Mouse (Mus musculus) intestine, embryonic 16.5 days (tissue): ENCODE measurements around the gene Notch1. TPM values are rescaled to one million over a fixed set of nuclear protein-coding genes. Genes with fewer than 3 reads are reported as not detected.
A peak's percentile ranks its signal among the peaks of the same experiment; 100 is the strongest.

ENCODE experiments used
- ATAC-seq: fragments of 200-750 bp; cut with Nextera tagmentation; 2 replicates; pipeline ENCODE4 v1.8.0; 2017; ENCODE audit warnings: moderate TSS enrichment, moderate library complexity
- H3K27ac ChIP-seq: fragments of 300-500 bp; sonication (generic); 2 replicates; pipeline ENCODE4 v1.5.1; 2014; ENCODE audit warnings: mild to moderate bottlenecking, low read length
- H3K27me3 ChIP-seq: fragments of 300-500 bp; sonication (generic); replicated peaks from 2 replicates; pipeline ENCODE4 v1.6.1; 2014; ENCODE audit warnings: low read length, control low read depth, mixed read lengths; ENCODE audit not compliant: control insufficient read depth, insufficient read depth
- H3K36me3 ChIP-seq: fragments of 300-500 bp; sonication (generic); 2 replicates; pipeline ENCODE4 v1.6.1; 2014; ENCODE audit warnings: low read length, control low read depth; ENCODE audit not compliant: control insufficient read depth, insufficient read depth
- H3K4me1 ChIP-seq: fragments of 300-500 bp; sonication (generic); 2 replicates; pipeline ENCODE4 v1.6.1; 2014; ENCODE audit warnings: low read length, control low read depth, mixed read lengths; ENCODE audit not compliant: control insufficient read depth, insufficient read depth
- H3K4me2 ChIP-seq: fragments of 300-500 bp; sonication (generic); 2 replicates; pipeline ENCODE4 v1.6.1; 2014; ENCODE audit warnings: low read depth, low read length, control low read depth
- H3K4me3 ChIP-seq: fragments of 300-500 bp; sonication (generic); 2 replicates; pipeline ENCODE4 v1.5.1; 2014; ENCODE audit warnings: mild to moderate bottlenecking, low read length
- H3K9ac ChIP-seq: fragments of 300-500 bp; sonication (generic); 2 replicates; pipeline ENCODE4 v1.6.1; 2014; ENCODE audit warnings: low read depth, low read length
- H3K9me3 ChIP-seq: fragments of 300-500 bp; sonication (generic); 2 replicates; pipeline ENCODE4 v1.6.1; 2016; ENCODE audit warnings: low read length, control low read depth; ENCODE audit not compliant: control insufficient read depth
- WGBS: fragments of 180-500 bp; shearing (Covaris S2); extraction: QIAGEN DNeasy Blood & Tissue Kit; methylation state at CpG from one replicate; pipeline ENCODE4 v1.1.7; 2014; 5-methylcytosine and 5-hydroxymethylcytosine counted together
- polyA plus RNA-seq: library from polyadenylated mRNA; unstranded; fragments of >200 nt; fragmentation: Nextera tagmentation; extraction: Ambion mirVana; gene quantifications from 2 replicates; pipeline ENCODE4 v1.2.1, GENCODE M21; 2015

The Notch1 gene
- polyA plus RNA-seq, 1 experiment from 2014 or later: 7.4 TPM

DNA sequence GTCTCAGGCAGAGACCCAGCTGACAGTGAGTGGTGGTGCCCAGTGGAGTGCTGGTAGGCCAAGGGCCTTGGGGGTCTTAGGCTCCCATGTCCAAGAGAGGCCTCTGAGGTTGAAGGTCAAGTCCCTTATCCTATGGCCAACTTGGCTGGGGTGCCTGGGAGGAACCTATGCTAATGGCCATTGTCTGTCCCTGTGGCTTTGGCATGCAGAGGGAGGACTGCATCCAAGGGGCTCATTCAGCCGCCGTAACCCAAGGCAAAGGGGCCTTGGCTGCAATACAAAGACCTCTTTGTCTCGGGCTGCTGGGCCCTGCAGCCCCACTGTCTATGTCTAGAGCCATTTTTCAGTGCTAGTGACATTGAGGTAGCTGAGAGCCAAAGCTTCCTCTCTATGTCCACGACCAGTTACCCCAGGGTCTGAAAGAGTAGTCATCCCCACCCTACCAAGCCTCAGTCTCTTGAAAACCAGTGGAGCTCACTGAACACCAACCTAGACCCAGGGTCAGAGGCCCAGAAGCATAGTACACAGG, 19.1 kb upstream of the Notch1 start:
- Histone ChIP-seq H3K4me2 (no peak overlapping the region), H3K36me3 (no peaks in the 10 kb centered on the region), H3K4me3 (no peak overlapping the region), H3K9me3 (no peaks in the 10 kb centered on the region), H3K27ac (no peak overlapping the region), H3K9ac (no peak overlapping the region), H3K4me1 (no peaks in the 10 kb centered on the region; the same call in none of the 2 replicates), H3K27me3 (no peaks in the 10 kb centered on the region)
- 62% methylated on average over 4 of the region's 4 CpGs for WGBS
- no peak for ATAC-seq

DNA sequence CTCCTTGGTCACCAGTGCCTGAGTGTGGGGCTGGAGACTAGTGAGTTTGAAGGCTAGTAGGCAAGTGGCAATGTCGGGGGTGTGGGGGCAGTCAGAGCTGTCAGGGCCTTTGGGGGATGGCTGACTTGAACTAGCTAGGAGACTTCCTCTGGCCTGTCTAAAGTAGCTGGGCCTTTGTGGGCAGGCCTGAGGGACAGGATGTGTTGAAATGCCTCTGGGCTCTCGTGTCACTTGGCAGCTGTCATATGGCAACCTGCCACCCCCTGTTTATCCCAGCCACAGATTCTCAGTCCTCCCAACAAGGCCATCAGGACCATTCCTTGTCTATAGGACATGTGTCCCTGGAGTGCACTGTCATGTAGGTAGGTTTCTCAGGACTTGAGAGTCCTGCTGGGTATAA, 18.2 kb upstream of the Notch1 start:
- H3K9ac ChIP-seq: no peak overlapping the region
- H3K4me1 ChIP-seq: no peaks in the 10 kb centered on the region; the same call in 1 of the 2 replicates
- no peak overlapping the region for H3K4me2 ChIP-seq
- WGBS: 69% methylated on average over 2 of the region's 2 CpGs
- no peaks in the 10 kb centered on the region for H3K27me3 ChIP-seq
- no peaks in the 10 kb centered on the region for H3K36me3 ChIP-seq
- H3K9me3 ChIP-seq: no peaks in the 10 kb centered on the region
- H3K4me3 ChIP-seq: no peak overlapping the region
- H3K27ac ChIP-seq: no peak overlapping the region
- no peak for ATAC-seq

DNA sequence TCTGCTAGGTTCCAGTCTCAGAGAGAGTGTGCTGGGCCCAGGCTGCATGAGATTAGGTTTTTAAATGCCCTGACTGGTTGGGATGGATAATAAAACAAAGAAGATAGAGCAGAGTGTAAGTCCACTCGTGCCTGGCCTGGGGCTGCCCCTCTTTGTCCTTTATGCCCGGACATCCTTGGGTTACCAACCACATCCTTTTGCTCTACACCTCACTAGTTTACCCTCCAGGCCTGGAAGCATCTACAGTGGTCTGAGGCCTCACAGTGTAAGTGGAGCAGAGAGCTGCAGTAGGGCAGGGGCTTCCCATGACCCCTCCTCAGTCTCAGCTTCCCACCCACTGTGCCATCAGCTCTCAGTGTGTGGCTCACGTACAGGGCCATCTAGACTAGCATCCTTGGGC, 17.7 kb upstream of the Notch1 start:
- no peaks in the 10 kb centered on the region for H3K36me3 ChIP-seq
- H3K4me2 ChIP-seq: no peak overlapping the region
- H3K9me3 ChIP-seq: no peaks in the 10 kb centered on the region
- no peak for ATAC-seq
- peaks cover 3% of the 10 kb centered on the region for H3K4me1 ChIP-seq
- no peak overlapping the region for H3K4me3 ChIP-seq
- H3K27me3 ChIP-seq: no peaks in the 10 kb centered on the region
- H3K27ac ChIP-seq: no peak overlapping the region
- no peak overlapping the region for H3K9ac ChIP-seq
- WGBS: 73% methylated on average over 3 of the region's 3 CpGs

DNA sequence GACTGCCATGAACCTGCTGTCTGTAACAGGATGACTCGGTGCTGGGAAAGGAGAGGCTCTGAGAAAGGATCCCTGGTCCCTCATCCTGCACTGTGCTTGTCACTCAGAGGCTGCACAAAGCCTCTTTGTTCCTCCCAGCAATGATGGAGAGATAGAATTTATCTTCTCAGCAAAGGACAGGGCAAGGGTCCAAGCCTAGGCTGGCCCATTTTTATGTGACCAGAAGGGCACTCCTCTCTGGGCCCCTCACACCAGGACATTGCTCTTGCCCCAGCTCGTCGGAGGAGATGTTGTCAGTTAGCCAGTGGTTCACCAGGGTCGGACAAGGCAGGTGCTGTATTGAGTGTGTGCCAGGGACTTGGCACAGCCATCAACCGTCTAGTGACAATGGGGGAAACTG, 16.8 kb upstream of the Notch1 start:
- Histone ChIP-seq H3K27me3 (no peaks in the 10 kb centered on the region), H3K4me3 (no peak overlapping the region), H3K9me3 (no peaks in the 10 kb centered on the region), H3K4me1 (peaks cover 3% of the 10 kb centered on the region), H3K36me3 (no peaks in the 10 kb centered on the region), H3K27ac (no peak overlapping the region), H3K9ac (no peak overlapping the region), H3K4me2 (no peak overlapping the region)
- 43% methylated on average over 5 of the region's 5 CpGs for WGBS
- ATAC-seq: 0 out of 2 replicates have a peak, but pooled peaks have one; percentile 28

DNA sequence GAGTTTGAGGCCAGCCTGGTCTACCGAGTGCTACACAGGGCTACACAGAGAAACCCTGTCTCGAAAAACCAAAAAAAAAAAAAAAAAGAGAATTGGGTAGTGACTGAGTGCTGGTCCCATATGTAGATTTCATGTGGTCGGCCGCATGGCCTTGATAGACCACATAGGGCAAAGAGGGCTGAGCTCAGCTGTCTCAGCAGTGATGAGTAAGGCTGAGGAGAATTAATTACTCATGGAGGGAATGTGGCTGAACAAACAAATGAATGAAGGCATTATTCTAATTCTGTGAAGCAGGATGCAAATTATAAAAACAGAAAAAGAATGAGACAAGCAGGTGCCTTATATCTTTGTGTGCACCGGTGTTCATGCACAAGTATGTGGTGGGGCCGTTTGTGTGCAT, 15.4 kb upstream of the Notch1 start:
- Histone ChIP-seq H3K27me3 (no peaks in the 10 kb centered on the region), H3K4me1 (peaks cover 3% of the 10 kb centered on the region), H3K9me3 (no peaks in the 10 kb centered on the region), H3K4me2 (no peak overlapping the region), H3K4me3 (no peak overlapping the region), H3K27ac (no peak overlapping the region), H3K36me3 (no peaks in the 10 kb centered on the region), H3K9ac (no peak overlapping the region)
- ATAC-seq: no peak
- WGBS: 83% methylated on average over 6 of the region's 6 CpGs

DNA sequence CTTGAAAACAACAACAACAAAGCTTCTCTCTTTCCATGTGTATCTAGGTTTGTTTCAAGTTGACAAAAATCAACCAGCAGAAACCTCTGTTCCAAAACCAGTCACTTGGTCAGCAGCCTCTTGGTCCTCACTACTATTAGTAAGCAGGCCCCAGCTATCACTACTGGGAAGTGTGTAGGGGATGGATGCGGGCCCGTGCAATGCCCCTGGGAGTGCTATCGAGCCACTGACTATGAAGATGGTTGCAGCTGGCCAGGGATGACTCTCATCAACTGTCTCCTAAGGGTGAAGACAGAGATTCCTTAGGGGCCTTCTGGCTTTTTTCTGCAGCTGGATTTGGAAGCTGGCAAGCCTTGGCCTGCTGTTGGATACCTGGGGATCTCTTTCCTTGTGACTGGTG, 13.4 kb upstream of the Notch1 start:
- Histone ChIP-seq H3K27ac (no peak overlapping the region), H3K27me3 (no peaks in the 10 kb centered on the region)
- 72% methylated on average over 3 of the region's 3 CpGs for WGBS

DNA sequence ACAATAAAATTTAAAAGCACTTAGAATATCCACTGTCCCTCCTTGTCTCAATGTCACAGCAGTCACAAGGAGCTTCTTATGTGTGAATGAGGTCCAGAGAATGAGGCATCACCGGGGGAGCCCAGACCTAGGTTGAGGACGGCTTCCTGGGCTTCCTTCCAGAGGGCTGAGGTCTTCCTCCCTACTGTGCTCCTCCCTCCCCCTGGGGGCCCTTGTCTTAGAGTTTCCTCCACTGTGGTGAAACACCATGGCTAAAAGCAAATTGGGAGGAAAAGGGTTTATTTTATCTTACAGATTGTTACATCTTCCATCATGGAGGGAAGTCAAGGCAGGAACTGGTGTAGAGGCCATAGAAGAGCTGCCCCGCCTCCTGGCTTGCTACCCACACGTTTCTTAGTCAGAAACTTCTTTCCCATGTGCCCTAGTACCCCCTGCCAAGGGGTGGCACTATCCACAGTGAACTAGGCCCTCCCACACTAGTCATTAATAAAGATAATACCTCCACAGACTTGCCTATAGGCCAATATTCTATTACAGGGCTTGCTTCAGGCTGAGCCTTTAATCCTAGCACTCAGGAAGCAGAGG, 12.8 kb upstream of the Notch1 start:
- ATAC-seq: no peak
- Histone ChIP-seq H3K4me3 (no peak overlapping the region), H3K9me3 (no peaks in the 10 kb centered on the region), H3K36me3 (no peaks in the 10 kb centered on the region), H3K4me2 (no peak overlapping the region), H3K4me1 (peaks cover 20% of the 10 kb centered on the region), H3K27me3 (no peaks in the 10 kb centered on the region), H3K27ac (no peak overlapping the region), H3K9ac (no peak overlapping the region)
- 53% methylated on average over 4 of the region's 4 CpGs for WGBS

More for the DNA sequence above, 13.4 kb upstream of the Notch1 start:
- Histone ChIP-seq H3K36me3 (no peaks in the 10 kb centered on the region), H3K4me2 (no peak overlapping the region), H3K4me1 (peaks cover 20% of the 10 kb centered on the region), H3K9me3 (no peaks in the 10 kb centered on the region), H3K4me3 (no peak overlapping the region), H3K9ac (no peak overlapping the region)
- ATAC-seq: no peak

DNA sequence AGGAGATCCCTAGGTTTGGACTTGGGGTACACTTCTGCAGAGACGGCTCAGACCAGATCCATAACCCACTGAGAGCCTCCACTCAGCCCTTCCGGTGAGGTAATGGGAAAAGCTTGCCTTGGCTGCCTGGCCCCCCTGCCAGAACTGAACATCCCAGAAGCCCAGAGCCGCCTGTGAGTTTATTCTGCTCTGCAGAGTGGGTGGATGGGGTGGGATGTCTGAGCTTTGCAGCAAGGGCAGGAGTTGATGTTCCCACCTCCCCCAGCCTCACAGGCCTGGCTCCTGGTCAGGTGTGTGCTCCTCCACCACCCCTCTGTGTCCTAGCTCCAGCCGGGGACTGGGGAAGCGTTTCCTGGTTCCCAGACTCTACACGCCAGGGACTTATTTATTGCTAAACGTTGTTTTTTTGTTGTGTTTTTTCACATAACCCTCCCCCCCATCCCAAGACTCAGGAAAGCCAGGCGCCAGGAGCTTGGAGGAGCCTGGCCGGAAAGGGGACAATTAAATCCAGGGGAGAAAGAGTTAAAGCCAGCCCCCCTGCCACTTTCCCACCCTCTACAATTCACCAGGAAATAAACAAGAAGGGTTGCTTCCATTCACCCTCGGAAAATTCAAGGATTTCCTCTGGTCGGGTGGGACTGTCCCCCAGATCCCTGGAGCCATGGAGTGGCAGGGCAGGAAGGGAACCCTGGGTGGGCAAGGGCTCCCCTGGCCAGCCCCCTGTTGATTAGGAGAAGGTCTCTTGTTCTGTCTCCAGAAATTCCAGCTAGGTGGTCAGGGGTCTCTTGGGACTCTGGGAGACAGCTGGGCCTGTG, 10.2 kb upstream of the Notch1 start:
- Histone ChIP-seq H3K36me3 (no peaks in the 10 kb centered on the region), H3K27me3 (no peaks in the 10 kb centered on the region), H3K4me2 (no peak overlapping the region), H3K4me1 (peaks cover 20% of the 10 kb centered on the region), H3K9me3 (no peaks in the 10 kb centered on the region), H3K9ac (no peak overlapping the region), H3K27ac (peak overlapping the region; percentile 79), H3K4me3 (no peak overlapping the region)
- ATAC-seq: peak; percentile 50
- 39% methylated on average over 11 of the region's 11 CpGs for whole genome bisulfite sequencing

DNA sequence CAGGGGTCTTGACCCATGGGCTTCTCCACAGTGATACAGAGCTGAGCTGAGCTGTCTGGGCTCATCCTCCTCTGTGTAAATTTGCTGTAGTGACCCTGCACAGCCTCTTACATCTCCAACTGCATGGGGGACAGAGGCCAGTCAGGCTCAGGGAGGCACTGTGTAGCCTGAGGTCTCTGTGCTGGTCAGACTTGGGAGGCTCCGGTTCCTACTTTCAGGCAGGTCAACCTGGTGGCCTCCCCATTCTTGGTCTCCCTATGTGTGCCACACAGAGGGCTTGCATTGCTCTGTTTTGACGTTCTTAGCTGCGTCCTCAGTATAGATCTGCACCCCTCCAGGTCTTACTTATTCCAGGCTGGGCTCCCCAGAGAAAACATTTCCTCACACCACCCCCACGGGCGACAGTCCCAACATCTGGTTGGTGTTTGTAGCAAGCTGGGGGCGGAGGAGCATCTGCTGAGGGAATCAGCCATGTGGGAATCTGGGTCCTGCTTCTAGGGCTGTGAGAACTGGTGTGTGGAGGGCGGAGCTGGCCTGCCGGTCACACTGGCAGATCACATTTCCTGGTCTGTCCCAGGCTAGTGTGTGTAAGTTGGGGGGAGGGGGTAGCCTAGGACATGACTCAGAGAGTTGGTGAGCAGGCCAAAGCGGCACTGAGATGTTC, 9.0 kb upstream of the Notch1 start:
- WGBS: 33% methylated on average over 9 of the region's 9 CpGs
- Histone ChIP-seq H3K4me1 (peaks cover 20% of the 10 kb centered on the region), H3K27me3 (no peaks in the 10 kb centered on the region), H3K4me2 (no peak overlapping the region), H3K36me3 (no peaks in the 10 kb centered on the region), H3K4me3 (no peak overlapping the region), H3K9ac (no peak overlapping the region), H3K27ac (peak overlapping the region; percentile 79), H3K9me3 (no peaks in the 10 kb centered on the region)
- ATAC-seq: peak; percentile 91
